Mouse (Mus musculus) heart, postnatal 0 days (tissue): ENCODE measurements around the gene Olfr447. TPM values are rescaled to one million over a fixed set of nuclear protein-coding genes. Genes with fewer than 3 reads are reported as not detected.

Source experiments
- ATAC-seq: fragments of 200-750 bp; cut with Nextera tagmentation; 2 replicates; pipeline ENCODE4 v1.8.0; 2017; ENCODE audit warnings: low read depth, moderate number of reproducible peaks, moderate library complexity; ENCODE audit not compliant: insufficient read depth
- DNase-seq: peaks from one replicate; pipeline ENCODE4 v3.0.0-alpha.2; 2016; ENCODE audit warnings: low spot score
- H3K27ac ChIP-seq: fragments of 300-500 bp; sonication (generic); 2 replicates; pipeline ENCODE4 v1.5.1; 2014; ENCODE audit warnings: low read depth, mild to moderate bottlenecking
- H3K27me3 ChIP-seq: fragments of 300-500 bp; sonication (generic); 2 replicates; pipeline ENCODE4 v1.6.1; 2014; ENCODE audit warnings: low read length, mixed read lengths; ENCODE audit not compliant: control insufficient read depth, insufficient read depth
- H3K36me3 ChIP-seq: fragments of 300-500 bp; sonication (generic); replicated peaks from 2 replicates; pipeline ENCODE4 v1.6.1; 2014; ENCODE audit warnings: low read length, mixed read lengths; ENCODE audit not compliant: control insufficient read depth, insufficient read depth
- H3K4me1 ChIP-seq: fragments of 300-500 bp; sonication (generic); 2 replicates; pipeline ENCODE4 v1.6.1; 2014; ENCODE audit warnings: antibody characterized with exemption; ENCODE audit not compliant: control insufficient read depth, insufficient read depth
- H3K4me2 ChIP-seq: fragments of 300-500 bp; sonication (generic); 2 replicates; pipeline ENCODE4 v1.6.1; 2014; ENCODE audit warnings: low read depth, mild to moderate bottlenecking, low read length, moderate library complexity
- H3K4me3 ChIP-seq: fragments of 300-500 bp; sonication (generic); 2 replicates; pipeline ENCODE4 v1.5.1; 2014; ENCODE audit warnings: low read depth, low read length
- H3K9ac ChIP-seq: fragments of 300-500 bp; sonication (generic); replicated peaks from 2 replicates; pipeline ENCODE4 v1.6.1; 2014; ENCODE audit warnings: low read depth, low read length, mixed read lengths
- H3K9me3 ChIP-seq: fragments of 300-500 bp; sonication (generic); replicated peaks from 2 replicates; pipeline ENCODE4 v1.6.1; 2016; ENCODE audit warnings: low read length; ENCODE audit not compliant: control insufficient read depth
- CTCF ChIP-seq: IDR thresholded peaks from 2 replicates; pipeline ENCODE4 v1.5.1; 2016; ENCODE audit warnings: antibody characterized with exemption, control low read depth, low read depth
- EP300 ChIP-seq: IDR thresholded peaks from 2 replicates; pipeline ENCODE4 v1.6.1; 2016; ENCODE audit warnings: antibody characterized with exemption, low read depth
- WGBS: fragments of 180-500 bp; shearing (Covaris S2); extraction: QIAGEN DNeasy Blood & Tissue Kit; methylation state at CpG from one replicate; pipeline ENCODE4 v1.1.7; 2014; 5-methylcytosine and 5-hydroxymethylcytosine counted together
- polyA plus RNA-seq: library from polyadenylated mRNA; unstranded; fragments of >200 nt; fragmentation: Nextera tagmentation; extraction: Ambion mirVana; gene quantifications from 2 replicates; pipeline ENCODE4 v1.2.1, GENCODE M21; 2015
- total RNA-seq: library from RNA; depleted of rRNA; stranded (reverse); fragments of >200 nt; gene quantifications from 2 replicates; pipeline ENCODE4 v1.2.3, GENCODE M21; 2014; ENCODE audit warnings: low replicate concordance; rRNA removed

The Olfr447 gene
- total and polyA plus RNA-seq, 2 experiments from 2014 or later = not detected

DNA sequence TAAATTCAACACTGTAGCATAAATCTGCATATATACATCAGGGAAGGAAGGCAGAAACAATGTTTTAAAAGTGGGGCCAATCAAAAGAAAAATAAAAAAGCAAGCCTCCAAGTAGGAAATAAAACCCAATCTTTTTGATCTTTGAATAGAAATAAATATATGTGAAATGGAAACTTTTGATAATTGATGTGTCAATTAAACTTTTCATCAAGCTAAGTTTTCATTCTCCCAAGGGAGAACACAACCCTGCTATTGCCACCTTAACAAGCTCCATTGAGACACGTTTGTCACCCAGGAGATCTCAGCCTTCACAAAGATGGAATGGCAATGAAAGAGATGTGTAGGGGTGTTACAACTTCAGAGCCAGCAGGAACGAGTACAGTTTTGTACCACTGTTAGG, 12.4 kb downstream of the Olfr447 start, which contains the start of gene Olfr446:
Gene Olfr446 (plus strand): TSS at position 301 of the 400 bp plus-strand sequence.
- TF ChIP-seq EP300 (no peak), CTCF (no peak)
- WGBS = 49% methylated on average over 2 of the region's 2 CpGs
- ATAC-seq = no peak

DNA sequence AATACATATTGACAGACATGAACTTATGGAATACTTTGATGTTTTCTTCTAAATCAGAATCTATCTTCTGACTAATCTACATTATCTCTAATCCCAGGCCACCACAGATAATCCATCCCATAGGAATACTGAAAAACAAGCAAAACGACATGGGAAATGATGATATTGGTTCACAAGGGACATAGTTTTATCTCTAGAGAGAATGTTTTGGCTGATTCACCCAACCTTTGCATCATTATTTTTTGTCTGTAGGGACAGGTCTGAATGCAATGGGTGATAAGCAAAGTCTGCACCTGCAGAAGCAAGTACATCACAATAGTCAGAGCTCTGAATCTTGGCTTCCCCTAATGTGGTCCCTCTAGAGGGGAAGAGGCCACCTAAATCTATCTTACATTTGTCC, 40.1 kb downstream of the Olfr447 start, which contains the start of gene Olfr444:
Gene Olfr444 (plus strand): TSS at position 301 of the 400 bp plus-strand sequence.
- ATAC-seq (no peak), DNase-seq (no peak)
- H3K27ac ChIP-seq = no peak within 1 kb of the TSS
- no peaks in the 10 kb centered on the region for H3K9me3 ChIP-seq
- WGBS = 46% methylated on average over 1 of the region's 1 CpGs
- no peaks in the 10 kb centered on the region for H3K4me1 ChIP-seq
- no peak for TF ChIP-seq EP300
- no peak for TF ChIP-seq CTCF
- no peak within 1 kb of the TSS for H3K4me2 ChIP-seq
- no peaks in the 10 kb centered on the region for H3K36me3 ChIP-seq
- H3K4me3 ChIP-seq = no peak within 1 kb of the TSS
- no peak within 1 kb of the TSS for H3K9ac ChIP-seq
- no peaks in the 10 kb centered on the region for H3K27me3 ChIP-seq

More for the DNA sequence above, 12.4 kb downstream of the Olfr447 start, which contains the start of gene Olfr446:
- Histone ChIP-seq H3K36me3 (no peaks in the 10 kb centered on the region), H3K4me1 (no peaks in the 10 kb centered on the region), H3K9me3 (no peaks in the 10 kb centered on the region), H3K27ac (no peak within 1 kb of the TSS), H3K27me3 (no peaks in the 10 kb centered on the region), H3K9ac (no peak within 1 kb of the TSS), H3K4me3 (no peak within 1 kb of the TSS), H3K4me2 (no peak within 1 kb of the TSS)
- DNase-seq = no peak

Other genes starting within 250 kb of the Olfr447 start
- 35.7 and 45.1 TPM in 2 replicates for gene Tcaf1, start 198.8 kb upstream of the Olfr447 start, total RNA-seq
- gene Tcaf1, start 198.8 kb upstream of the Olfr447 start, polyA plus RNA-seq = 23.9 and 24.8 TPM in 2 replicates
- not detected in 2 replicates for gene Olfr453, start 169.5 kb upstream of the Olfr447 start, total RNA-seq
- gene Olfr453, start 169.5 kb upstream of the Olfr447 start, polyA plus RNA-seq = not detected in 2 replicates
- gene Olfr38, start 152.5 kb upstream of the Olfr447 start, total RNA-seq = not detected in 2 replicates
- not detected in 2 replicates for gene Olfr38, start 152.5 kb upstream of the Olfr447 start, polyA plus RNA-seq
- gene Olfr452, start 123.8 kb upstream of the Olfr447 start, total RNA-seq = not detected in 2 replicates
- not detected in 2 replicates for gene Olfr452, start 123.8 kb upstream of the Olfr447 start, polyA plus RNA-seq
- gene Olfr450, start 96.9 kb upstream of the Olfr447 start, total RNA-seq = not detected in 2 replicates
- gene Olfr450, start 96.9 kb upstream of the Olfr447 start, polyA plus RNA-seq = not detected in 2 replicates
- not detected in 2 replicates for gene Olfr449, start 74.5 kb upstream of the Olfr447 start, total RNA-seq
- gene Olfr449, start 74.5 kb upstream of the Olfr447 start, polyA plus RNA-seq = not detected in 2 replicates
- not detected in 2 replicates for gene Olfr448, start 18.4 kb upstream of the Olfr447 start, total RNA-seq
- not detected in 2 replicates for gene Olfr448, start 18.4 kb upstream of the Olfr447 start, polyA plus RNA-seq
- gene Olfr446, start 12.5 kb downstream of the Olfr447 start, total RNA-seq = not detected in 2 replicates
- gene Olfr446, start 12.5 kb downstream of the Olfr447 start, polyA plus RNA-seq = not detected in 2 replicates
- gene Olfr444, start 40.2 kb downstream of the Olfr447 start, total RNA-seq = not detected in 2 replicates
- gene Olfr444, start 40.2 kb downstream of the Olfr447 start, polyA plus RNA-seq = not detected in 2 replicates
- gene Olfr441, start 197.5 kb downstream of the Olfr447 start, total RNA-seq = not detected in 2 replicates
- not detected in 2 replicates for gene Olfr441, start 197.5 kb downstream of the Olfr447 start, polyA plus RNA-seq
- not detected in 2 replicates for gene Olfr237-ps1, start 237.7 kb downstream of the Olfr447 start, total RNA-seq
- gene Olfr237-ps1, start 237.7 kb downstream of the Olfr447 start, polyA plus RNA-seq = not detected in 2 replicates